Mouse (Mus musculus): ENCODE results near the gene Gps1. TPM values are rescaled to one million over a fixed set of nuclear protein-coding genes. Genes with fewer than 3 reads are reported as not detected.
A peak's percentile ranks its signal among the peaks of the same experiment; 100 is the strongest.
"Not testable (repeated sequence)": the region's sequence is repeated elsewhere in the genome, so short reads cannot be mapped to it uniquely, and the experiment has no call there.

The Gps1 gene
- polyA plus RNA-seq, 1 experiment from 2014 or later = 316 TPM

GRCm38 (mm10) chr11:120777123-120777522, 6.9 kb upstream of the Gps1 start:
- no peak overlapping the region for H3K4me2 ChIP-seq (ENCODE audit: low read length)
- no peak overlapping the region for H3K4me3 ChIP-seq (replicated peaks; ENCODE audit: low read depth, low read length)
- H3K9ac ChIP-seq (replicated peaks; ENCODE audit: low read length) = no peak overlapping the region
- WGBS = 21% methylated on average over 6 of the region's 6 CpGs
- no peaks in the 10 kb centered on the region for H3K9me3 ChIP-seq (ENCODE audit: control insufficient read depth, low read length)
- H3K4me1 ChIP-seq (ENCODE audit: control insufficient read depth, insufficient read depth, low read length) = no peaks in the 10 kb centered on the region
- H3K36me3 ChIP-seq (ENCODE audit: control insufficient read depth, insufficient read depth, low read length) = peaks cover 24% of the 10 kb centered on the region
- ATAC-seq (ENCODE audit: low FRiP score, low TSS enrichment) (no peak), DNase-seq (no peak)
- no peaks in the 10 kb centered on the region for H3K27me3 ChIP-seq (ENCODE audit: control insufficient read depth, insufficient read depth, low read length)
- H3K27ac ChIP-seq (replicated peaks; ENCODE audit: low read depth, low read length) = no peak overlapping the region

- H3K4me1 ChIP-seq (ENCODE audit: control insufficient read depth, insufficient read depth, low read length) = peaks cover 9% of the 10 kb centered on the region
- ATAC-seq (ENCODE audit: low FRiP score, low TSS enrichment) (no peak), DNase-seq (no peak)
- H3K27ac ChIP-seq (replicated peaks; ENCODE audit: low read depth, low read length) = no peak overlapping the region
- H3K4me3 ChIP-seq (replicated peaks; ENCODE audit: low read depth, low read length) = no peak overlapping the region
- no peaks in the 10 kb centered on the region for H3K27me3 ChIP-seq (ENCODE audit: control insufficient read depth, insufficient read depth, low read length)
- no peak overlapping the region for H3K4me2 ChIP-seq (ENCODE audit: low read length)
- H3K9ac ChIP-seq (replicated peaks; ENCODE audit: low read length) = no peak overlapping the region
- H3K9me3 ChIP-seq (ENCODE audit: control insufficient read depth, low read length) = no peaks in the 10 kb centered on the region
- H3K36me3 ChIP-seq (ENCODE audit: control insufficient read depth, insufficient read depth, low read length) = peaks cover 32% of the 10 kb centered on the region
- 79% methylated on average over 1 of the region's 1 CpGs for WGBS
Observed at GRCm38 (mm10) chr11:120779876-120780275, 4.2 kb upstream of the Gps1 start.

GRCm38 (mm10) chr11:120781361-120781760, 2.7 kb upstream of the Gps1 start:
- peaks cover 38% of the 10 kb centered on the region for H3K36me3 ChIP-seq (ENCODE audit: control insufficient read depth, insufficient read depth, low read length)
- not testable (repeated sequence) for DNase-seq; H3K27ac ChIP-seq (replicated peaks; ENCODE audit: low read depth, low read length); H3K4me3 ChIP-seq (replicated peaks; ENCODE audit: low read depth, low read length); ATAC-seq (ENCODE audit: low FRiP score, low TSS enrichment); H3K27me3 ChIP-seq (ENCODE audit: control insufficient read depth, insufficient read depth, low read length); H3K9me3 ChIP-seq (ENCODE audit: control insufficient read depth, low read length); H3K4me2 ChIP-seq (ENCODE audit: low read length); H3K9ac ChIP-seq (replicated peaks; ENCODE audit: low read length)
- 93% methylated on average over 6 of the region's 6 CpGs for WGBS
- peaks cover 15% of the 10 kb centered on the region for H3K4me1 ChIP-seq (ENCODE audit: control insufficient read depth, insufficient read depth, low read length)

- peak overlapping the region; percentile 97 for H3K9ac ChIP-seq (replicated peaks; ENCODE audit: low read length)
- ATAC-seq (ENCODE audit: low FRiP score, low TSS enrichment) (peak; percentile 21), DNase-seq (no peak)
- H3K36me3 ChIP-seq (ENCODE audit: control insufficient read depth, insufficient read depth, low read length) = peaks cover 60% of the 10 kb centered on the region
- H3K4me3 ChIP-seq (replicated peaks; ENCODE audit: low read depth, low read length) = peak overlapping the region; percentile 91
- no peaks in the 10 kb centered on the region for H3K9me3 ChIP-seq (ENCODE audit: control insufficient read depth, low read length)
- H3K27ac ChIP-seq (replicated peaks; ENCODE audit: low read depth, low read length) = peak overlapping the region; percentile 83
- peak overlapping the region; percentile 90 for H3K4me2 ChIP-seq (ENCODE audit: low read length)
- WGBS = 2% methylated on average over 40 of the region's 42 CpGs
- H3K4me1 ChIP-seq (ENCODE audit: control insufficient read depth, insufficient read depth, low read length) = peaks cover 15% of the 10 kb centered on the region
- no peaks in the 10 kb centered on the region for H3K27me3 ChIP-seq (ENCODE audit: control insufficient read depth, insufficient read depth, low read length)
Observed at GRCm38 (mm10) chr11:120783426-120784063, 527 bp upstream of the Gps1 start.

- Histone ChIP-seq H3K27me3 (ENCODE audit: control insufficient read depth, insufficient read depth, low read length) (no peaks in the 10 kb centered on the region), H3K4me3 (replicated peaks; ENCODE audit: low read depth, low read length) (peak overlapping the region; percentile 91), H3K9me3 (ENCODE audit: control insufficient read depth, low read length) (no peaks in the 10 kb centered on the region), H3K4me2 (ENCODE audit: low read length) (peak overlapping the region; percentile 90), H3K9ac (replicated peaks; ENCODE audit: low read length) (peak overlapping the region; percentile 97), H3K4me1 (ENCODE audit: control insufficient read depth, insufficient read depth, low read length) (peaks cover 15% of the 10 kb centered on the region), H3K36me3 (ENCODE audit: control insufficient read depth, insufficient read depth, low read length) (peaks cover 66% of the 10 kb centered on the region), H3K27ac (replicated peaks; ENCODE audit: low read depth, low read length) (no peak overlapping the region)
- no peak for ATAC-seq (ENCODE audit: low FRiP score, low TSS enrichment)
- no peak for DNase-seq
- 35% methylated on average over 9 of the region's 9 CpGs for WGBS
Observed at GRCm38 (mm10) chr11:120785145-120785544, 1.1 kb downstream of the Gps1 start.

- not testable (repeated sequence) for H3K4me2 ChIP-seq (ENCODE audit: low read length); H3K4me1 ChIP-seq (ENCODE audit: control insufficient read depth, insufficient read depth, low read length); H3K4me3 ChIP-seq (replicated peaks; ENCODE audit: low read depth, low read length); H3K9ac ChIP-seq (replicated peaks; ENCODE audit: low read length); H3K27ac ChIP-seq (replicated peaks; ENCODE audit: low read depth, low read length); ATAC-seq (ENCODE audit: low FRiP score, low TSS enrichment); H3K27me3 ChIP-seq (ENCODE audit: control insufficient read depth, insufficient read depth, low read length); DNase-seq; H3K9me3 ChIP-seq (ENCODE audit: control insufficient read depth, low read length)
- H3K36me3 ChIP-seq (ENCODE audit: control insufficient read depth, insufficient read depth, low read length) = peaks cover 73% of the 10 kb centered on the region
- 91% methylated on average over 9 of the region's 10 CpGs for WGBS
Observed at GRCm38 (mm10) chr11:120788460-120788859, 4.4 kb downstream of the Gps1 start.

GRCm38 (mm10) chr11:120789355-120789754, 5.3 kb downstream of the Gps1 start:
- H3K36me3 ChIP-seq (ENCODE audit: control insufficient read depth, insufficient read depth, low read length) = peaks cover 80% of the 10 kb centered on the region
- H3K4me1 ChIP-seq (ENCODE audit: control insufficient read depth, insufficient read depth, low read length) = peaks cover 7% of the 10 kb centered on the region
- no peak overlapping the region for H3K4me3 ChIP-seq (replicated peaks; ENCODE audit: low read depth, low read length)
- no peak overlapping the region for H3K4me2 ChIP-seq (ENCODE audit: low read length)
- H3K9ac ChIP-seq (replicated peaks; ENCODE audit: low read length) = no peak overlapping the region
- H3K9me3 ChIP-seq (ENCODE audit: control insufficient read depth, low read length) = no peaks in the 10 kb centered on the region
- no peak overlapping the region for H3K27ac ChIP-seq (replicated peaks; ENCODE audit: low read depth, low read length)
- H3K27me3 ChIP-seq (ENCODE audit: control insufficient read depth, insufficient read depth, low read length) = no peaks in the 10 kb centered on the region
- ATAC-seq (ENCODE audit: low FRiP score, low TSS enrichment) = no peak
- no peak for DNase-seq
- WGBS = 89% methylated on average over 4 of the region's 4 CpGs

- Histone ChIP-seq H3K4me1 (ENCODE audit: control insufficient read depth, insufficient read depth, low read length) (peaks cover 7% of the 10 kb centered on the region), H3K27me3 (ENCODE audit: control insufficient read depth, insufficient read depth, low read length) (no peaks in the 10 kb centered on the region), H3K9me3 (ENCODE audit: control insufficient read depth, low read length) (no peaks in the 10 kb centered on the region), H3K27ac (replicated peaks; ENCODE audit: low read depth, low read length) (no peak overlapping the region), H3K36me3 (ENCODE audit: control insufficient read depth, insufficient read depth, low read length) (peaks cover 80% of the 10 kb centered on the region), H3K4me2 (ENCODE audit: low read length) (no peak overlapping the region), H3K4me3 (replicated peaks; ENCODE audit: low read depth, low read length) (no peak overlapping the region), H3K9ac (replicated peaks; ENCODE audit: low read length) (no peak overlapping the region)
- DNase-seq (no peak), ATAC-seq (ENCODE audit: low FRiP score, low TSS enrichment) (no peak)
- 83% methylated on average over 3 of the region's 3 CpGs for WGBS
Observed at GRCm38 (mm10) chr11:120789810-120790209, 5.7 kb downstream of the Gps1 start.

- H3K4me2 ChIP-seq (ENCODE audit: low read length) = no peak overlapping the region
- ATAC-seq (ENCODE audit: low FRiP score, low TSS enrichment) = no peak
- no peaks in the 10 kb centered on the region for H3K9me3 ChIP-seq (ENCODE audit: control insufficient read depth, low read length)
- H3K4me1 ChIP-seq (ENCODE audit: control insufficient read depth, insufficient read depth, low read length) = peaks cover 12% of the 10 kb centered on the region
- 96% methylated on average over 9 of the region's 9 CpGs for WGBS
- no peak for DNase-seq
- H3K36me3 ChIP-seq (ENCODE audit: control insufficient read depth, insufficient read depth, low read length) = peaks cover 61% of the 10 kb centered on the region
- no peaks in the 10 kb centered on the region for H3K27me3 ChIP-seq (ENCODE audit: control insufficient read depth, insufficient read depth, low read length)
- no peak overlapping the region for H3K27ac ChIP-seq (replicated peaks; ENCODE audit: low read depth, low read length)
- no peak overlapping the region for H3K4me3 ChIP-seq (replicated peaks; ENCODE audit: low read depth, low read length)
- no peak overlapping the region for H3K9ac ChIP-seq (replicated peaks; ENCODE audit: low read length)
Observed at GRCm38 (mm10) chr11:120792652-120793051, 8.6 kb downstream of the Gps1 start.

Data from midbrain, embryonic 14.5 days (tissue).